Mouse (Mus musculus): Measurements from ENCODE around the gene Asb8. TPM values are rescaled to one million over a fixed set of nuclear protein-coding genes. Genes with fewer than 3 reads are reported as not detected.
A peak's percentile ranks its signal among the peaks of the same experiment; 100 is the strongest.

Gene Asb8
- polyA plus RNA-seq, 1 experiment, result 60.1 TPM

DNA sequence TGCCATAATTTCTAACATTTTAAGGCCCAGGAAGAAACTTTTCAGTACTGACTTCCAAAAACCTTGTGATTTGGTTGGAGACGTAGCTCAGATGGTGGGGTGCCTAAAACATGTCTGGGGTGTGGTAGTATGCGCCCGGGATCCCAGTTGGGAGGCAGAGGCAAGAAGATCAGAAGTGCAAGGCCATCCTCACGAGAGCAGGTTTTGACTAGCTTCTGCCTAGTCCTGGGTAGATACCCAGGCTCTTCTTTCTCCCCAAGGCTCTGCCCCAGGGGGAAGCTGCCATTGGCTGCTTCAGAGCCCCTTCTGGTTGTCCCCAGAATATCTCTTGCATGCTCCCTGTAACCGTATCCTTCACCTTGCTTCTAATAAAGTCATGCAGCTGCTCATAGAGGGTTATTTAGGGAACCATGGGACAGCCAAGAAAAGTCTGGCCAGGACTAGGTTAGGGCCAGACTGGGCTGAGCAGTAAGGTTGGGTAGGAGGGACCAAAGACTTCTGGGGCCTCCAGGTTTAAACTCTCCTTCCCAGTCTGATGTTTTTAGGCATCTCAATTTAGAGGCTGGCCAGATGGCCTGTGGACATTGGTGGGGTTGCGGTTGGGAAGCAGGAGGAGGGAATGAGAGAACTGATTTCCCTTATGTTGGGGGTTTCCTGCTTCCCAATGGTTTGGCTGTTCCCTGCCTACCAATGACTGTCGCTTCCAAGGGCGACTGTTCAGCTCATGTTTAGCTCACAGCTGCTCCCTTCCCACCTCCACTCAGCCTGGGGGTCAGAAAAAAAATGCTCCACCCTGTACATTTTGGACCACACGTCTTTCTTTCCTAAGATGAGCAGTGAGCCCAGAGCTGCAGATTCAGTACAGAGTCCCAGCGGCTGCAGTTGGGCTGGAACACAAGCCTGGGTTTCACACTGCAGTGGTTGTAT is 50.3 kb downstream of the Asb8 start:
- TF ChIP-seq CTCF (IDR thresholded peaks at IDR 0.05; ENCODE audit: borderline replicate concordance, extremely low read depth, insufficient read depth, insufficient read length) (no peak), POLR2A (IDR thresholded peaks at IDR 0.05; ENCODE audit: borderline replicate concordance, extremely low read depth, insufficient read depth, insufficient read length, poor library complexity, severe bottlenecking) (no peak)
- DNase-seq (ENCODE audit: low read depth), result no peak

DNA sequence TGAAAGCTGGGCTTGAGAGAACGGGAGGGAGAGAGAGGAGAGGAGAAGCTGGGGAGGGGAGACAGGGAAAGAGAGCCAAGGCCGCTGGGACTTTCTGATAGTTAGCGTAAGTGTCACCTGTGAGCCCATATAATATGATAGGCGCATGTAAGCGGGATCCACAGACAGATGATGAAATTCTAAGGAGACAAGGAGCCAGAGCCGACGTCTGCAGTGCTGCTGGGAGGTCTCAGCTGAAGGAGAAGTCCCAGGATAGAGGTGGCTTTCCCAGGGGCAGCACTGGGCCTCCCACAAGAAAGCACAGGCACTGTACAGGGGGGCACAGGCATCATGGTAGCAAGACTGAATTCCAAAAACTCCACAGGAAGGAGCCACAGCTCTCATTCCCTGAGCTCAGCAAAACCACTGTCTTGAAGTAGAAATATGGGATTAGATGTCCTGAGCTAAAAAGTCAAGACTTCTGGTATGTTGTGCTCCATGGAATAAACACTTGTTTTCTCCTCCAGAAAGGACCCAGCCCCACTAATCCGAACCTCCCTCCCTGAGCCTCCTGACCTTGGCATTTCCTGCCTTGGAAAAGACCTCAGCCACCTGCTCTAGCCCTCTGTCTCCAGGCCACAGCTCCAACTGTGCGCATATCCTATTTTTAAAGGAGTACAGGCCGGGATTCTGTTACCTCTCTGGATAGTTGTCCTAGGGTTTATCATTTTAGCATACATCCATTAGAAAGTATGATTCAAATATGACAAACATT is 51.1 kb downstream of the Asb8 start:
- no peak for DNase-seq (ENCODE audit: low read depth)
- no peak for TF ChIP-seq POLR2A (IDR thresholded peaks at IDR 0.05; ENCODE audit: borderline replicate concordance, extremely low read depth, insufficient read depth, insufficient read length, poor library complexity, severe bottlenecking)
- TF ChIP-seq CTCF (IDR thresholded peaks at IDR 0.05; ENCODE audit: borderline replicate concordance, extremely low read depth, insufficient read depth, insufficient read length), result no peak

DNA sequence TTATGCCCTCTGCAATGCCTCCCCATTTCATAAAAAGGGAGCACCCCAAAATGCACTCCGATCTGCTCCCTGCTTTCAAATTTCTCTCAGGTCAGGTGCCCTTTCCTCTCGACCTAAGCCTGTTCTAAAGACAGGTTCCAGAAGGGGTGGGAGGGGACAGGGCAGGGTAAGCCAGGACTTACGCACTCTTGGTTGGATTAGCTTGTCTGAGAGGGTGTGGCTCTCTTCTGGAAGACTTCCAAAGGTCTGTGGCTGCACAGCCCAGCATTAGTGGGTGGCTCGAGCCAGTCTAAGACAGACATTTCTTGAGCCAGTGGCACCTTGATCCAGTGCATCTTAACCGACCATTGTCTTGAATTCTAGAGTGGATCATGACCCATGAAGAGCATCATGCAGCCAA is 53.6 kb downstream of the Asb8 start:
- TF ChIP-seq POLR2A (IDR thresholded peaks at IDR 0.05; ENCODE audit: borderline replicate concordance, extremely low read depth, insufficient read depth, insufficient read length, poor library complexity, severe bottlenecking) (no peak), CTCF (IDR thresholded peaks at IDR 0.05; ENCODE audit: borderline replicate concordance, extremely low read depth, insufficient read depth, insufficient read length) (no peak)
- no peak for DNase-seq (ENCODE audit: low read depth)

GRCm38 (mm10) chr15:98108297-98109152 is 56.9 kb downstream of the Asb8 start:
- peak; percentile 96 for DNase-seq (ENCODE audit: low read depth)
- TF ChIP-seq CTCF (IDR thresholded peaks at IDR 0.05; ENCODE audit: borderline replicate concordance, extremely low read depth, insufficient read depth, insufficient read length), result no peak
- TF ChIP-seq POLR2A (IDR thresholded peaks at IDR 0.05; ENCODE audit: borderline replicate concordance, extremely low read depth, insufficient read depth, insufficient read length, poor library complexity, severe bottlenecking), result peak; percentile 15; the same call in 1 of the 2 replicates

DNA sequence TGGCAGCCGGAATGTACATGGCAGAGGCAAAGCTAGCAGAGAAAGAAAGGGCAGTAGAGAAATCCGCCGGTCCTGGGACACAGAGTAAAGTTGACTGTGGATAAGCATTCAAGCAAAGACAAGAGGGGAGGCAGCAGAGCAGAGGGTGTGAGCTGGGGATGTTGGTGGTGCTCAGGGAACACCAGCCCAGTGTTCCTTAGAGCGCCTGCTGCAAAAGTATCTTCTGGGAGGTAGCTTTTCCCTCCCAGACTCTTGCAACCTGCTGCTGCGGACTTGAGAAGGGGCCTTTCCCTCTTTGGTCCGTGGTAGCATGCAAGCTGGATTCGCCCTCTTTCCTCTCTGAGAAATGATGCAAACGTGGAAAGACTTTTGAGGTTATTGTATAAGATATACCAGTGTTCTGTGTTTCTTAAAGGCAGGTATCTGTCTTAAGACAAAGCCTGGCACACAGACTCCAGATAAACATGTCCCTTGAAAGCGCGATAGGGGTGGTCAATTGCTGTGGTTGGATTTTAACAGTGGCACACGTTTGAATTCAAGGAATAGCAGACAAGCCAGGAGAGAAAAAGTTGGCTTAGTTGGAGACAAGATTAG is 57.6 kb downstream of the Asb8 start:
- TF ChIP-seq CTCF (IDR thresholded peaks at IDR 0.05; ENCODE audit: borderline replicate concordance, extremely low read depth, insufficient read depth, insufficient read length), result no peak
- no peak for TF ChIP-seq POLR2A (IDR thresholded peaks at IDR 0.05; ENCODE audit: borderline replicate concordance, extremely low read depth, insufficient read depth, insufficient read length, poor library complexity, severe bottlenecking)
- DNase-seq (ENCODE audit: low read depth), result no peak

DNA sequence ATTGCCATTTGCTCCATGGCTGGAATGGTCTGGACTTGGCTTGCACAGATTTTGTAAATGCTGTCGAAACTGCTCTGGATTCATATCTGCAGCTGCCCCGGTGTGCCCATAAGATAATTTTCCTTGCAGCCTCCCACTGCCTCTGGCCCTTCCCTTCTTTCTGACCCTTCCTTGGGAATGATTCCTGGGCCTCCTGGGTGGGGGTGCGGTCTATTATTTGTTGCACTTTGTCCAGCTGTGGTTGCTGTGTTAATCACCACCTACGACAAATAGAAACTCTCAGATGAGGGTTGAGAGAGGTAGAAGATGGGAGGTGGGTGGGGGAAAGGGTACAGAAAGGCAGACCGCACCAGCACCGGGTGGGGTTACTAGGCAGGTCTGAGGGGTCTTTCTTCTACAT is 58.2 kb downstream of the Asb8 start:
- DNase-seq (ENCODE audit: low read depth), result no peak
- TF ChIP-seq CTCF (IDR thresholded peaks at IDR 0.05; ENCODE audit: borderline replicate concordance, extremely low read depth, insufficient read depth, insufficient read length) (no peak), POLR2A (IDR thresholded peaks at IDR 0.05; ENCODE audit: borderline replicate concordance, extremely low read depth, insufficient read depth, insufficient read length, poor library complexity, severe bottlenecking) (no peak)

DNA sequence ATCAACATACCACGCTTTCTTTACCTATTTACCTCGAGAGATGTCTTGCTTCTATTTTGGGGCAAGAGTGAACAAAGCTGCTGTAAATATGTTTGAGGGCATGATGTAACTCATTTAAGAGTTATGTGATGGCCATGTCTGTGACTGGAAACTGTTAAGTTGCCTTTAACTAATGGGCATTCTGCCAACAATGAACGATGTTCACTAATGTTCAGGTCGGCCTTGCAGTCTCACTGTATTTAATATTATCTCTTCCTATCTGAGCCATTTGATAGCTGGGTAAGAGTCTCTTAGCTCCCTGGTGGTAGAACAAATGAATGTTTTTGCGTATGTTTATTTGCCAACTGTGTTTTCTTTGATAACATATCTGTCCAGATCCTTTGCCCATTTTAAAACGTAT is 58.9 kb downstream of the Asb8 start:
- no peak for DNase-seq (ENCODE audit: low read depth)
- TF ChIP-seq CTCF (IDR thresholded peaks at IDR 0.05; ENCODE audit: borderline replicate concordance, extremely low read depth, insufficient read depth, insufficient read length) (no peak), POLR2A (IDR thresholded peaks at IDR 0.05; ENCODE audit: borderline replicate concordance, extremely low read depth, insufficient read depth, insufficient read length, poor library complexity, severe bottlenecking) (no peak)

DNA sequence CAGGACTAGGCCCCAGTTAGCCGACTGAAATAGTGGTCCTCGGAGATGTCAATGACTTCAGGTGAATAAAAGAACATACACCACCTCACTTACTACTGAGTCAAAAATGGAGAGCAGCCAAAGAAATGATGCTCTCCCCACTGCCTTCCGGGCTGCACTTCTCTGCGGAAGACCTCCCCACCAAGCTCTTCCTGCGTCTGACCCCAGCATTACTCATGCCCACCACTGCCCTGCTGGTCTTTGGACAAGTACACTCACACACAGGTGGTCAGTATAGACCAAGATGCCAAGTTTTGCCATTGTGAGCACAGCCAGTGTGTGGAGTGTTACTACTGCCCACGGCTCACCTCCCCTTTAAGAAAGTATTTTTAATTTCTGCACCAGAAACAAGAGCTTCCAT is 63.0 kb downstream of the Asb8 start:
- no peak for DNase-seq (ENCODE audit: low read depth)

GRCm38 (mm10) chr15:98098519-98098918 is 66.9 kb downstream of the Asb8 start:
- no peak for TF ChIP-seq CTCF (IDR thresholded peaks at IDR 0.05; ENCODE audit: borderline replicate concordance, extremely low read depth, insufficient read depth, insufficient read length)
- TF ChIP-seq POLR2A (IDR thresholded peaks at IDR 0.05; ENCODE audit: borderline replicate concordance, extremely low read depth, insufficient read depth, insufficient read length, poor library complexity, severe bottlenecking), result no peak
- peak; percentile 4 for DNase-seq (ENCODE audit: low read depth)

More for the DNA sequence above, 63.0 kb downstream of the Asb8 start:
- no peak for TF ChIP-seq CTCF (IDR thresholded peaks at IDR 0.05; ENCODE audit: borderline replicate concordance, extremely low read depth, insufficient read depth, insufficient read length)
- no peak for TF ChIP-seq POLR2A (IDR thresholded peaks at IDR 0.05; ENCODE audit: borderline replicate concordance, extremely low read depth, insufficient read depth, insufficient read length, poor library complexity, severe bottlenecking)

DNA sequence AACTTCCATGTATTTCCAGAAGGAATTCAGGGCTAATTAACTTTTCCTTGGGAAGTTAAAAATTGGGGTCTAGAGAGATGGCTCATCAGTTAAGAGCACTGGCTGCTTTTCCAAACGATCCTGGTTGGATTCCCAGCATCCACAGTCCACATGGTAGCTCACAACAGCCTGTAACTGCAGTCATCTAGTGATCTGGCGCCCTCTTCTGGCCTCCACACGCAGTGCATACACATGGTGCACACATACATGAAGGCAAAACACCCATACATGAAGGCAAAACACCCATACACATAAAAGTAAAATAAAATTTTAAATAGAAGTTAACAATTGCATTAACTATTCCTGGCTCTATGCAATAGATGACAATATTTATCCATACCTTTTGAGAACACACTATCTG is 68.5 kb downstream of the Asb8 start:
- no peak for TF ChIP-seq POLR2A (IDR thresholded peaks at IDR 0.05; ENCODE audit: borderline replicate concordance, extremely low read depth, insufficient read depth, insufficient read length, poor library complexity, severe bottlenecking)
- TF ChIP-seq CTCF (IDR thresholded peaks at IDR 0.05; ENCODE audit: borderline replicate concordance, extremely low read depth, insufficient read depth, insufficient read length), result peak; percentile 12; the same call in 1 of the 2 replicates
- no peak for DNase-seq (ENCODE audit: low read depth)

Measured in brain, embryonic 14.5 days (tissue).